Mouse (Mus musculus): ENCODE data around the gene Asb2. TPM values are rescaled to one million over a fixed set of nuclear protein-coding genes. Genes with fewer than 3 reads are reported as not detected.

Asb2 gene
- 1 to 10 TPM; 1.8 to 2.6 TPM for total RNA-seq (2021)
- long read RNA-seq, partial matches to known transcripts, result 2 of 4 reads
- long read RNA-seq, other reads (novel, unspliced or antisense), result 0 of 4 reads

DNA sequence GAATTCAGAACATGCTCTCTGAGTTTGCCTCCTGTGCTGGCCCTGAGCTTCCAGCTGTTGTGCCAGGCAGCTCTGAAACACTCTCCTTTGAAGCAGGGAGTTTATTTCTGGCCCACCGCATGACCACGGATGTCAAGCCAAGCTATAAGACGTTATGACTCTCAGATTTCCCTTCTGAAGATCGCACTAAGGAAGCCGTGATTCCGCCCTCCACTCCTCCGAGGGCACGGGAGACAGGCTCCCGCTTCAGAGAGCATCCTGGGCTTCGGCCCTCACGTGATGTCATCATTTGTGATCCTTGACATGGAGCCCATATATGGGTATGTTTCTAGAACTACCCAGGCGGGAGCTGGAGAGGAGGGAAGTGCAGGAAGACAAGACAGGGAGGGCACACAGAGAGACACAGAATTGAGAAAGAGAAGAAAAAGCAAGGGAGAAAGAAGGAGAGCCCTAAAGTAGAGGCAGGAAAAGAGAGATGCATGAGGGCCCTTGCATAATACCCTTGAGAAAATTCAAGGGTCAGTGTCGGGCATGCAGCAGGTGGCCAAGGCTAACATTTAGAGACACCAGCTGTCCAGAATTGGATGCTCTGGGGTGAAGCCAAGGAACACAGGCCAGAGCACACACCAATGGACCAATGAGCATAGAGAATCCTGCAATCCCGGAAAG lies at the start of gene Asb2:
Gene Asb2 (minus strand): TSS at position 256 of the 669 bp plus-strand sequence.
- no peak for DNase-seq (ENCODE audit: low spot score in 2 of 2)

DNA sequence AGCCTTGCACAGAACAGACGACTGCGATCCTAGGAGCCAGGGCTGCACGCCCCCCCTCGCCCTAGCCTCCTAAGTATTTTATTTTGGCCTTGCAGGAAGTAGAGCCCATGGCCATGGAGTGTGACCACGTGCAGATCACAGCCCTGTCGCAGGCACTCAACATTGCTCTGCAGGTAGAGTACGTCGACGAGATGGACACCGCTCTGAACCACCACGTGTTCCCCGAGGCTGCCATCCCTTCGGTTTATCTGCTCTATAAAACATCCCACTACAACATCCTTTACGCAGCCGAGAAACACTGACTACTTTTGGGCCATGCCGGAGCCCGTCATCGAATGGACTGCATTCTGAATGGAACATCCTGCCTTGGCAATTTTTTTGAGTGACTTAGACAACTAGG lies 48.3 kb upstream of the Asb2 start:
- no peak for DNase-seq (ENCODE audit: low spot score in 2 of 2)

DNA sequence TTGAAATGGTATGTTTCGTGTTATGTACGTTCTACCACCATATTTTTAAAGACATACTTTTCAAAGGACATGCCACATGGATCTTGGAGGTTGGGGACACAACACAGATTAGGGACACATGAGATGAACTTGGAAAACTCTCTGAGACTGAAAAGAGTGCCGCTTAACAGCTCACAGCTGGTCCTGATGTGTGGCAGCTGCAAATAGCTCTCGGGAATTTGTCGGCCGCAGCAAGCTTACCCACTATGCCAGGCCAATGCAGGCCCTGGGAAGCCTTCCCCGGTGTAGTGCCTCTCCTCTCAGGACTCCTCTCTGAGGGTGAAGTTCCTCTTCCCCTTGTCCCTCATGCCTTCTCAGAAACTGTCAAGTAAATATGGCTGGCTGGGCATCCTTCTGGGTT lies 41.0 kb upstream of the Asb2 start:
- DNase-seq (ENCODE audit: low spot score in 2 of 2), result no peak

DNA sequence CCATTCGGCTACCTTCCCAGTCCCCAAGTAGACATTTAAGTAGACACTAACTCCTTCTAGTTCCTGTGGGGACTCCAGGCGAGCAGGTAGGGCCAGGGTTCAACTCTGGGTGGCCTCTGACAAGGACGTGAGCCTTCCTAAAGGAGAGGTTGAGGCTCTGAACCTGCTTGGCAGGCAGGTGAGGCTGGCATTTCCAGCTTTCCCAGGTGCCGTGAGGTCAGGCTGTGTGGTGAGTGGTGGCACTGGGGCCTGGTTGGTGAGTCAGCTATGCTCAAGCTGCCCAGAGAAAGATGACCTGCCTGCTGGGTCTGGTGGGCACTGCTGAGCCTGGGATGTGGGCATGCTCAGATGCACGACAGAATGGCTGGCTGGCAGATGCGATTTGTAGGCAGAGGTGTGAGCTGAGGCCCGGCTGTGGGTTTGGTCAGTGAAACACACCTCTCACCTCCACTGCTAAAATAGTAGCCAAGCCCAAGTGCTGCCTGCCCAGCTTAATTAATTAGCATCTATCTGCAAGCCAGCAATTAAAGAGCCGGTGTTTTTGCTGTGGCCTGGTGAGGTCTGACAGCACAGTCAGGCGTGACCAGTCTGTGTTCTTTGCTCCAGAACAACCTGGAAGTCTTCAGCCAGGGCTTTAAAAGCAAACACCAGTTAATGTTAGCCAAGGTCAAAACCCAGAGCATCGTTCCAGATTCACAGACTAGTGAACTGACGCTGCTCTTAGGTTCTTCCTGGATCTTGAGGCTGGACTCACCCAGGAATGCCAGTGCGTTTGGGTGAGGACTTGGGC lies 39.9 kb upstream of the Asb2 start:
- no peak for DNase-seq (ENCODE audit: low spot score in 2 of 2)

DNA sequence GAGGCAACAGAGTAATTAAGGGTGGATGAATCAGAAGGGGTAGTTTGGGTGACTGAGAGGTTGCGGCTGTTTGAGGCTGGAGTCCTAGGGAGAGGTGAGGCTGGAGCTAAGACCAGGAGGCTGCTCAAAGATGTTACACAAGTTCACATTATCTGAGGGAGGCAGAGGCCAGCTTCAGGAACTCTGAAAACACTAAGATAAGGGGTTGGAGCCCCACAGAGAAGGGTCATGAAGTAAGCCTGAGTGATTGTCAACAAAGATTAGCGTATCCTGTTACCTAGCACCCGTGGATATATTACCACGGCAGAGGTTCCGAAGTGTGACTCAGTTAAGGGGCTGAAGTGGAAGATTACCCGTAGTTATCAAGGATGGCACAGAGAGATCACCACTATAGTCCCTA lies 37.7 kb upstream of the Asb2 start:
- no peak for DNase-seq (ENCODE audit: low spot score in 2 of 2)

DNA sequence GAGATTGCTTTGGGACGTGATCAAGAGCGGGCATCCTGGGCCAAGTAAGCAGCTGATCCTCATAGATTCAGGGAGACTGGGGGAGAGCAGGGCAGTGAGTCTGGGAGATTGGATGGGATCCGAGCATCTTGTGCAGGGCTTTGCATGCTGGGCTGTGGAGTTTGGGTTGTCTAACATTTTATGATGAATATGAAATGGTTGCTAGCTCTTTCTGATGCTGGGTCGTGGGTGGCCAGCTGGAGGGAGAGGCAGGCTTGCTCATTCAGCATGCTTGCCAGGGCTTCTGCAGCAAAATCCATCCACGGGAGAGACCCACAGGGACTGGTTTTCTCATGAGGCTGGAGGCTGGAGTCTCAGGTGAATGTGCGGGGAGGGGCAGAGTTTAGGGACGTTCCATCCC lies 35.3 kb upstream of the Asb2 start:
- no peak for DNase-seq (ENCODE audit: low spot score in 2 of 2)

DNA sequence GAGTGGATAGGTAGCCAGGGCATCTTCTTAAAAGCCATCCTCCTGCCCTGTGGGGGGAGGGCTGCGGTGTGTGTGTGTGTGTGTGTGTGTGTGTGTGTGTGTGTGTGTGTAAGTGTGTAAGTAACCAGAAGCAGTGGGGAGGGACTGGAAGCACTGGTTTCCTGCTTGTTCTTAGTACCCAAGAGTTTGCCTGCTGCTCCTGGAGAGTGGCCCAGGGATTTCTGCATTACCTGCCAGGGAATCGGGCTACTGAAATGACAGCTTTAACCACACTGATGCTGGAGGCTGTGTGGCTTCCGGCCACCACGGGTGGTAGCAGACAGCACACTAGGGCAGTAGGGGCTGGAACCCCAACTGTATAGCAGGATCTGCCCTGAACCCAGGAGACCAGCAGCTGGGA lies 34.2 kb upstream of the Asb2 start:
- DNase-seq (ENCODE audit: low spot score in 2 of 2), result peak in 1 of 2 experiments; percentile 44

DNA sequence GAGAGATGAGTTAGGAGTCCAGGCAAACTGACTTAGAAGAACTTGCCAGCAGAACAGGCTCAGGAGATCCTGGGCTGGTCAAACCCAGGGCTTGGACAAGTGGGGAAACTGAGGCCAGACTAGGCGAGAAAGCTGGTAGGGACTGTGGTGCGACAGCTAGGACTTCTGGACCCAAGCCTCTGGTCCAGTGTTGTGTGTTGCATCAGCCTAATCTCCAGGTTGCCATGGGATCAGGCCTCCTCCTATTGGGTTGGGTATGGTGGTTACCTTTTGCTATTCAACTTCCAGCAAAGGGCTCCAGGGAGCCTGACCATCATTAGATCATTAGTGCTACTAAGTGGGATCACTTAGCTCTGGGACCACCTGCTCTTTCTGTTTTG lies 33.5 kb upstream of the Asb2 start:
- no peak for DNase-seq (ENCODE audit: low spot score in 2 of 2)

DNA sequence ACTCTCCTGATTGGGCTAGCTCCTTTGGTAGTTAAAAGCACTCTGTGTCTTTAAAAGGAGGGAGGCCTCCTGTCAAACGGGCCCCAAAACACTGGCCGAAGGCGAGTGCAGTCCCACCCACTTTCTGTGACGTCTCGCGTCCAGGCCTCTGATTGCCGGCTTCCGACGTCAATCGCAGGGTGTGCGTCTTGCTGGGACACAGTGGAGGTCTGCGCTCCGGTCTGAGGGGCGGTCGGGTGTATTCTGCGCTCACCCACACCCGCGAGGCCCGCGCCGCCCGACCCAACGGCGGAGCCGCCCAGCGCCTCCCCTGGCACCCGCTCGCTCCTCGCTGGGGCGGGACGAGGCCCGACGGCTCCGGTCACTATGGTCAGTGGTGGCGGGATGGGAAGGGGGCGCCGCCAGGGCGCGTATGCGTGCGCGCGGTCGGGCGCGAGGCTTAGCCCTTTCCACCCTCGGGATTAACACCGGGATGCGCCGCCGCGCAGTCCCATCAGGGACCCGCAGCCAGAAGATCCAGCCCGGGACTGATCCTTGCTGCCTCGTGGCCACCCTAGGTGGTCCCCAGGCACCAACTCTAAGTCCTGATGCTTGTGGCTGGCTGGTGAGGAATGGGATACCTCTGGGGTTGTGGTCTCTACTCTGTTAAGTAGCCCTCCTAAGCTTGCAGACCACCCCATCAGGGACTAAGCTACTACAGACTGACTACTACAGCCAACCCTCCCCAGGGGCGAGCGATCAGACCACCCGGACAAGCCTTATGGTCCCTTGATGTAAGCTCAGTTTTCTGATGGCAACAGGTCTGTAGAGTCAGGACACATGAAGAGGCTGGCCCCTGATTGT lies 32.9 kb upstream of the Asb2 start, which contains the start of gene Otub2:
Gene Otub2 (plus strand): TSS at position 178 of the 843 bp plus-strand sequence.
- DNase-seq (ENCODE audit: low spot score in 2 of 2), result peak; percentile 98

DNA sequence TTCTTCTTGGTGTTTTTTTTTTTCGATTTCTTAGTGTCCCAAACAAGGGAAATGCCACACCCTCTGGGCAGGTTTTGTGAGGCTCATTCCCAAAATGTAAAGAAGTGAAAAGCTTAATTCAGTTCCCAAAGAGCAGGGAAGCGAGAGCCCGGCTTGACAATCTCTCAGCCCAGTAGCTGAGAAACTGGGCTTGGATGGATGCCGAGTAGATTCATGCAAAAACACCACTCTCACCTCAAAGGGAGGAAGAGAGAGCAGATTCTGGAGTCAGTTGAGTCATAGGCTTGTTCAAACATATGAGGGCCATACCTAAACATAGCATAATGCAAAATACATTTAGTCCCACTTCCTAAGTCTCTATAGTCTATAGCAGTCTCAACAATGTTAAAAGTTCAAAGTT lies 24.4 kb upstream of the Asb2 start:
- no peak for DNase-seq (ENCODE audit: low spot score in 2 of 2)

DNA sequence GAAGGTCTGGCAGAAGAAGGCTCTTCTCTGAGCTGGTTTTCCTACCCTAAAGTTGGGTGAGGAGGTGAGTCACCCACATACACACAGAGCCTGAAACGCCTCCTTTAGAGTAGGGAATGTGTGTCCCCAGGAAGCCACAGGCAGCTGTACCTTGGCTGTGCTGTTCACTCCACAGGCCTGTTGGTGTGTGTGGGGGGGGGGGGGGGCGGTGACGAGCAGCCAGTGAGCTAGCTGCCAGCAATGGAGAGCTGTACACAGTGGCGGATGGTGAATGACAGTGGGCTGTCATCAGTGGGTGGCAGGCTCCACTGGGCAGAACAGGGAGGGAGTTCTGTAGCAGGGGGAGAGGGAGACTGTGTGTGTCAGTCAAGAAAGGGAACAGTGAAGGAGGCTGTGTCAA lies 21.0 kb upstream of the Asb2 start:
- no peak for DNase-seq (ENCODE audit: low spot score in 2 of 2)

DNA sequence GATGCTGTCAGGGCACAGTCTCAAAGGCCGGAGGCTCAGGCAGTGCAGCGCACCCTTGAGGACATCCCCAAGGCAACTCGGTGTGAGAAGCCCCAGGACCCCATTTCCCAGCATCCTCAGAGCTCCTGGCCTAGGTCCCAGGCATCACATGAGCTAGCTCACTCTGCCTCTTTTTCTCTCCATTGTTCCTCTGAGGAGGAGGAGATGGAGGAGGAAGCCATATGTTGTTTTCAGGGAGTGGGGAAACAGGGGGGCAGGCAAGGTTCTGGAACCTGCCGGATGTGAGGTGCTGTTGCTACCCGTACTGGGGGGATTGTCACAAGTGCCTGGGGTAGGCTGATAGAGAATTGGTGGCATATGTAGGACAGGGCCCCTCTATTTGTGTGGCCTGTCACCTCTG lies 20.3 kb upstream of the Asb2 start:
- DNase-seq (ENCODE audit: low spot score in 2 of 2), result peak; percentile 59 to 67

DNA sequence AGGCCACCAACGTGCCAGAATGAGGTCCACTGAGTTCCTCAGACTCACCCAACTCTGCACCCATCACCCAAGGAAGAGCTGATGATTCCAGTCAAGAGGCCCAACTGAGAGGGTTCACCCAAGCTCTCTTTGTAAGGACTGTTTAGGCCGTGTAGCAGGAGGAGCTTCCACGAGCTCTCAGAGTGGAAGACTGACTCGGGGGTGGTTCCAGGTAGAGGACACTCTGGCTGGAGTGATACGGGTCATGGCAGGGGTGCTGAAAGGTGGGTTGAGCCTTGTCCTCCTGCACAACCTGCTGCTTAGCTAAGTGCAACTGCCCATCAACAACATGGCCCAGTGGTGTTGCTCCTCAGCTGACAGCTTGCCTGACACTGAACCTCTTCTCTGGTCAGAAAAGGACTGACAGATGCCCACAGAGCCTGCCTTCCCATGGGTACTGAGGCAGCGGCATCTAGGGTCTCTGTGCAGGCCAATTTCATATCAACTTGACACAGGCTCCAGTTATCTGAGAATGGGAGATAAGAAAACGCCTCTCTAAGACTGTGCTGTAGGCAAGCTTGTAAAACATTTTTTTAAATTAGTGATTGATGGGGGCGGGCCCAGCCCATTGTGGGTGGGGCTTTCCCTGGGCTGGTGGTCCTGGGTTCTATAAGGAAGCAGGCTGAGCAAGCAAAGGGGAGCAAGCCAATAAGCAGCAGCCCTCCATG lies 17.9 kb upstream of the Asb2 start:
- DNase-seq (ENCODE audit: low spot score in 2 of 2), result no peak

DNA sequence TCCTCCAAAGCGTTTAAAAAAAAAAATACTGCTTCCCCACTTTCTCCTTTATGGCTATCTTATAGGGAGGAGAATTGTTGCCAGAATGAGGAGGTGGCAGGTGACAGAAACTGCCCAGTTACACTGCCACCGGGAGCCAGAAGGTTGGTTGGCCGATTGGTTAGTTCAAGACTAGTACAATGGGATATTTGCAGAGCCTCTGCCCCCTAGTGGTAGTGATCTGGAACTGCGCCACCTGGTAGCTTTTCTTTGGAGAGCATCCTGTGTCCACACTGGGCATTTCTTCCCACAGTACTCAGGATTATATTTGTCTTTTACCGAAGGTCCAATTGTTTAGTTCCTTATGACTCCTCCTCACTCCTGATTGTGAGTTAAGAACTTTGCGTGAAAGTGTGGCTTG lies 15.9 kb upstream of the Asb2 start:
- peak; percentile 61 to 62 for DNase-seq (ENCODE audit: low spot score in 2 of 2)

DNA sequence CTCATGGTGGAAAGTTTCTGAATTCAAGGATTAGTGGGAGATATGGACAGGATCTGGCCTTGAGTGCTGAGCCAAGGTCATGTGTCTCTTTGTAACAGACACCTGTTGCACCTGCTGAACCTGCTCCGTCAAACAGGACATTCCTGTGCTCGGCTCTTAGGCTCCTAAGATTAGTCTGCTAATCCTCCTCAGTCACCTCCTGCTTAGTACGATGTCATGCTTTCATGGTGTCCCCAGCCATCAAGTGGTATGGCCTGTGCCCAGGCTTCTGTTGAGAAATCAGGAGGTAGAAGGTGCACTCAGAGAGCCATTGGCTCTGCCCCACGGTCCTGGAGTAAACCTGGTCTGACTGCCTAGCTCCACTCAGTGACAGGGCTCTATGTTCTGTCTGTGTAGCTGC lies 15.1 kb upstream of the Asb2 start:
- no peak for DNase-seq (ENCODE audit: low spot score in 2 of 2)

DNA sequence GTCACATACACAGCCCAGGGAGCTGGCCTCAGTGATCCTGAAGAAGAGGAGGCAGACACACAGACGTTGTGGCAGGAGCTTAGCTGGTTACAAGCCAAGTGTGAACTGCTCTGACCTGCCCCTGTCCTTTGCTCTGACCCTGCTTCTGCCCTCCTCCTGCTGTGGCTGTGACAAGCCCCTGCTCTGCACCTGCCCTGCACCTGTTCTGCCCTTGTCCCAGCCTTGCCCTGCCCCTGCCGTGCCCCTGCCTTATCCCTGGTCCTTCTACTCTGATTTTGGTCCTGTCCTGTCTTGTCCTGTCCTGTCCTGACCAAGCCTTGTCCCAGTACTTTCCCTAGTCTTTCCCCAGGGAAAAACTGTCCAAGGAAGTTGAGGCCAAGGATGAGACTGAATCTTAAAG lies 13.0 kb upstream of the Asb2 start:
- DNase-seq (ENCODE audit: low spot score in 2 of 2), result no peak

DNA sequence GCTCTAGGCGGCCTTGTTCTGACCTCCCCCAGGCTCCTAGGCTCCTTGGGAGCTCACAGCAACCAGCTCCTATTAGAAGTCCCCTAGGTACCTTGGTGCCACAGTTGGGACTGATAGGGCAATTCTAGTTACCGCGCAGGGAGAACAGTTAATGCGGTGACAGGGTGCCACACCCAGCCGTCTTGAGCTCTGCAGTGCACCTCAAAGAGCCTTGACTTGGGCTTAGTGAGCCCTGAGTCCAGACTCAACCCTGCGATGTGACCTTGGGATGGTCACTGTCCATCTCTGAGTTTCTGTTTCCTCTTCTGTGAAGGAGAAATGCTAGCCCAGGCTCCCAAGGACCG lies 12.5 kb upstream of the Asb2 start:
- DNase-seq (ENCODE audit: low spot score in 2 of 2), result no peak

DNA sequence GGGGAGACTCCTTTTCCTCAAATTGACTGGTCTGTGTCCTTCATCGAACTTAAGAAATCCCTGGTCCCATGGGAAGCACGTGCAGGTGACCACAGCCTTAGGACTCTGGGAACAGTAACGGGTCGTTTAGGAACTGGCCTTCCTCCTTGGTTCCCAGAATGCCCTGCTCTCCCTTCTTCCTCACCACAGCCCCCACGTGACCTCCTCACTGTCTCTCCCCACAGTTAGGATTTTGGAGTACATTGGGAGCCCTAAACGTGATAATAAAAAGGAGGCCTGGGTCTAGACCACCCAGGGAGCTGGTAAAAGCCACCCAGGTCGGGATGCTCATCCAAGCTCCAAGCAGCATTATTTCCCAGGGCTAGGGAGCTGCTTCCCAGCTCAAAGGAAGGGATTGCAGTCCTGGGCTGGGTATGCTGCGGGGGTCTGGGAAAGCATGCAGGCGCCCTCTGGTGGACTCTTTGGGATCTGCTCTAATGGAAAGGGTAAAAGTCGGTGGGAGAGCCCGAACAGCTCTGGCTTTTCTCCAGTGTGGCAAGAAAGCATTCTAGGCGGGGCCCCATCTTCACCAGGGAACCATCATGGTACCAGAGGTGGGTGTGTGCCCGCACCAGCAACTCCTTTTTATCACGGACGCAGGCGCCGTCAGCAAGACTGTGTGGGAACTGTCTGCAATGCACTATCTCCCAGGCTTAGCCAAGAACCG lies 12.0 kb upstream of the Asb2 start:
- peak; percentile 90 to 91 for DNase-seq (ENCODE audit: low spot score in 2 of 2)

DNA sequence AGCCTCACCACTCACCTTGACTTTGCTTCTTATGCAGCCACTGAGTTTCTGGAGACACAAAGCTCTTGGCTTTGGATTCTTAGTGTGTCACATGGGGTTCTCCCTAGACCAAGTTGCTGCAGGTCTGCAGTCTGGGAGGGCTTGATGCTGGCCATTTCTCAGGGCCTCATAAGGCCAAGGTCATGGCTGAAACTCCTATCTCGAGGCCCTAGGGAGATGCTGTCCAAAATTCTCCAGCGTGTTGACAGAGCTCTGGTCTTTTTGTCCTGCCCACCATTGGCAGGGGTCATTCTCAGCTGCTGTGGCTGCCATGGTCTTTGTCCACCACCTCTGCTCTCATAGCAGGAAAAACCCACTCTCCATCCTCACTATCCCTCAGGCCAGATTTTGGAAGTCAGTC lies 11.4 kb upstream of the Asb2 start:
- no peak for DNase-seq (ENCODE audit: low spot score in 2 of 2)

DNA sequence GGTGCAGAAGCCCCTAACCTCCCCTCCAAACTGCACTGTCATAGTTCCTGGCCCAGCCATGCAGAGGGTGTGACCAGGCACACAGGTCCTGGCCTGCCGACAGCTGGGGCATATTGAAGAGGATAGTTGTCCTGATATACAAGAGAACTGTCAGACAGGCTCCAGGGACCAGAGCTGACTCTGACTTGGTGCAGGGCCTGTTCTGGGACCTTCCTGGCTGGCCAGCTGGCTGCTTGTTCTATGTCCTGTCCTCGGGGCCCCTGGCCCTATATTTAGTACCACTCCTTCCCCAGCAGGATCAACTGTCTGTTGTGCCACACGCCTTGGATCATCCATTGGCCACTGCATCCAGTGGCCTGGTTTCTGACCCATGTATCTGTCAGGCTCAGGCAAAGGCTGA lies 6.5 kb upstream of the Asb2 start:
- no peak for DNase-seq (ENCODE audit: low spot score in 2 of 2)

All from layer of hippocampus, postnatal 10 days (tissue).